Mouse (Mus musculus): ENCODE measurements around the gene Adk. TPM values are rescaled to one million over a fixed set of nuclear protein-coding genes. Genes with fewer than 3 reads are reported as not detected.

The Adk gene
- polyA plus RNA-seq, 2 experiments = 56.9 to 180 TPM

- Histone ChIP-seq H3K27me3 (ENCODE audit: control insufficient read depth, insufficient read depth, low read length) (no peaks in the 10 kb centered on the region), H3K9ac (replicated peaks) (no peak overlapping the region), H3K4me2 (ENCODE audit: low read depth) (no peak overlapping the region), H3K27ac (no peak overlapping the region), H3K4me3 (ENCODE audit: insufficient read depth in 1 of 2, low read depth in 2 of 2, low read length in 2 of 2) (no peak overlapping the region), H3K9me3 (ENCODE audit: control insufficient read depth, low read length) (no peaks in the 10 kb centered on the region), H3K36me3 (replicated peaks; ENCODE audit: control insufficient read depth, insufficient read depth, low read depth) (no peaks in the 10 kb centered on the region), H3K4me1 (replicated peaks; ENCODE audit: control insufficient read depth in 2 of 2, insufficient read depth in 2 of 2, low read length in 1 of 2) (no peaks in the 10 kb centered on the region; a peak in 1 of 4 replicates)
- WGBS (ENCODE audit: insufficient replicate concordance) = 84% methylated on average over 6 of the region's 6 CpGs
- TF ChIP-seq EP300 (IDR thresholded peaks at IDR 0.05; ENCODE audit: low read depth) (no peak), CTCF (IDR thresholded peaks at IDR 0.05; ENCODE audit: low read depth) (no peak)
- ATAC-seq (ENCODE audit: insufficient read depth) (no peak), DNase-seq (ENCODE audit: low read depth in 3 of 3, low spot score in 3 of 3) (no peak)
Observed at GRCm38 (mm10) chr14:21152055-21152454, 99.7 kb downstream of the Adk start.

- no peak for ATAC-seq (ENCODE audit: insufficient read depth)
- no peak overlapping the region for H3K9ac ChIP-seq (replicated peaks)
- no peak overlapping the region for H3K27ac ChIP-seq
- H3K4me2 ChIP-seq (ENCODE audit: low read depth) = no peak overlapping the region
- no peaks in the 10 kb centered on the region for H3K9me3 ChIP-seq (ENCODE audit: control insufficient read depth, low read length)
- H3K4me3 ChIP-seq (ENCODE audit: insufficient read depth in 1 of 2, low read depth in 2 of 2, low read length in 2 of 2) = no peak overlapping the region
- WGBS (ENCODE audit: insufficient replicate concordance) = 87% methylated on average over 10 of the region's 10 CpGs
- TF ChIP-seq CTCF (IDR thresholded peaks at IDR 0.05; ENCODE audit: low read depth) (no peak), EP300 (IDR thresholded peaks at IDR 0.05; ENCODE audit: low read depth) (no peak)
- H3K4me1 ChIP-seq (replicated peaks; ENCODE audit: control insufficient read depth in 2 of 2, insufficient read depth in 2 of 2, low read length in 1 of 2) = no peaks in the 10 kb centered on the region
- no peak for DNase-seq (ENCODE audit: low read depth in 3 of 3, low spot score in 3 of 3)
- no peaks in the 10 kb centered on the region for H3K36me3 ChIP-seq (replicated peaks; ENCODE audit: control insufficient read depth, insufficient read depth, low read depth)
- H3K27me3 ChIP-seq (ENCODE audit: control insufficient read depth, insufficient read depth, low read length) = no peaks in the 10 kb centered on the region
Observed at GRCm38 (mm10) chr14:21165706-21166105, 113.3 kb downstream of the Adk start.

- no peak overlapping the region for H3K4me2 ChIP-seq (ENCODE audit: low read depth)
- no peak overlapping the region for H3K4me3 ChIP-seq (ENCODE audit: insufficient read depth in 1 of 2, low read depth in 2 of 2, low read length in 2 of 2)
- H3K4me1 ChIP-seq (replicated peaks; ENCODE audit: control insufficient read depth in 2 of 2, insufficient read depth in 2 of 2, low read length in 1 of 2) = no peaks in the 10 kb centered on the region
- H3K27me3 ChIP-seq (ENCODE audit: control insufficient read depth, insufficient read depth, low read length) = no peaks in the 10 kb centered on the region
- H3K9me3 ChIP-seq (ENCODE audit: control insufficient read depth, low read length) = no peaks in the 10 kb centered on the region
- no peak for TF ChIP-seq EP300 (IDR thresholded peaks at IDR 0.05; ENCODE audit: low read depth)
- TF ChIP-seq CTCF (IDR thresholded peaks at IDR 0.05; ENCODE audit: low read depth) = no peak
- 85% methylated on average over 3 of the region's 3 CpGs for WGBS (ENCODE audit: insufficient replicate concordance)
- no peak for ATAC-seq (ENCODE audit: insufficient read depth)
- H3K36me3 ChIP-seq (replicated peaks; ENCODE audit: control insufficient read depth, insufficient read depth, low read depth) = no peaks in the 10 kb centered on the region
- H3K27ac ChIP-seq = no peak overlapping the region
- no peak overlapping the region for H3K9ac ChIP-seq (replicated peaks)
- DNase-seq (ENCODE audit: low read depth in 3 of 3, low spot score in 3 of 3) = no peak
Observed at GRCm38 (mm10) chr14:21166114-21166513, 113.7 kb downstream of the Adk start.

GRCm38 (mm10) chr14:21173973-21174745 lies 121.8 kb downstream of the Adk start:
- WGBS (ENCODE audit: insufficient replicate concordance) = 74% methylated on average over 1 of the region's 1 CpGs
- no peak for ATAC-seq (ENCODE audit: insufficient read depth)
- no peaks in the 10 kb centered on the region for H3K36me3 ChIP-seq (replicated peaks; ENCODE audit: control insufficient read depth, insufficient read depth, low read depth)
- no peak overlapping the region for H3K4me3 ChIP-seq (ENCODE audit: insufficient read depth in 1 of 2, low read depth in 2 of 2, low read length in 2 of 2)
- H3K4me1 ChIP-seq (replicated peaks; ENCODE audit: control insufficient read depth in 2 of 2, insufficient read depth in 2 of 2, low read length in 1 of 2) = no peaks in the 10 kb centered on the region
- no peaks in the 10 kb centered on the region for H3K27me3 ChIP-seq (ENCODE audit: control insufficient read depth, insufficient read depth, low read length)
- H3K9me3 ChIP-seq (ENCODE audit: control insufficient read depth, low read length) = no peaks in the 10 kb centered on the region
- DNase-seq (ENCODE audit: low read depth in 3 of 3, low spot score in 3 of 3) = no peak
- TF ChIP-seq EP300 (IDR thresholded peaks at IDR 0.05; ENCODE audit: low read depth) (0 out of 2 replicates have a peak, but pooled peaks have one; percentile 9), CTCF (IDR thresholded peaks at IDR 0.05; ENCODE audit: low read depth) (no peak)
- no peak overlapping the region for H3K4me2 ChIP-seq (ENCODE audit: low read depth)
- H3K27ac ChIP-seq = no peak overlapping the region
- no peak overlapping the region for H3K9ac ChIP-seq (replicated peaks)

- no peak for DNase-seq (ENCODE audit: low read depth in 3 of 3, low spot score in 3 of 3)
- no peak for TF ChIP-seq CTCF (IDR thresholded peaks at IDR 0.05; ENCODE audit: low read depth)
- TF ChIP-seq EP300 (IDR thresholded peaks at IDR 0.05; ENCODE audit: low read depth) = no peak
- Histone ChIP-seq H3K4me2 (ENCODE audit: low read depth) (no peak overlapping the region), H3K36me3 (replicated peaks; ENCODE audit: control insufficient read depth, insufficient read depth, low read depth) (no peaks in the 10 kb centered on the region), H3K9me3 (ENCODE audit: control insufficient read depth, low read length) (no peaks in the 10 kb centered on the region), H3K4me3 (ENCODE audit: insufficient read depth in 1 of 2, low read depth in 2 of 2, low read length in 2 of 2) (no peak overlapping the region), H3K27me3 (ENCODE audit: control insufficient read depth, insufficient read depth, low read length) (no peaks in the 10 kb centered on the region), H3K4me1 (replicated peaks; ENCODE audit: control insufficient read depth in 2 of 2, insufficient read depth in 2 of 2, low read length in 1 of 2) (no peaks in the 10 kb centered on the region), H3K9ac (replicated peaks) (no peak overlapping the region), H3K27ac (no peak overlapping the region)
- 63% methylated on average over 2 of the region's 2 CpGs for WGBS (ENCODE audit: insufficient replicate concordance)
- no peak for ATAC-seq (ENCODE audit: insufficient read depth)
Observed at GRCm38 (mm10) chr14:21174804-21175203, 122.4 kb downstream of the Adk start.

All from liver, embryonic 14.5 days (tissue).